Mouse (Mus musculus): ENCODE results near the gene Mrtfb. TPM values are rescaled to one million over a fixed set of nuclear protein-coding genes. Genes with fewer than 3 reads are reported as not detected.

Mrtfb gene
- 100 to 1,000 TPM; 144 to 175 (median 158) TPM for total RNA-seq (2022)

GRCm38 (mm10) chr16:13255855-13256635 is at the start of gene Mrtfb:
Gene Mrtfb (plus strand): TSS chr16:13256481.
- peak; percentile 74 to 91 for DNase-seq (ENCODE audit: low spot score in 2 of 2)

- DNase-seq (ENCODE audit: low spot score in 2 of 2): peak in 1 of 2 experiments; percentile 32
Observed at GRCm38 (mm10) chr16:13207649-13208048, 48.6 kb upstream of the Mrtfb start.

GRCm38 (mm10) chr16:13208087-13208486 is 48.2 kb upstream of the Mrtfb start:
- no peak for DNase-seq (ENCODE audit: low spot score in 2 of 2)

- no peak for DNase-seq (ENCODE audit: low spot score in 2 of 2)
Observed at GRCm38 (mm10) chr16:13212781-13213180, 43.5 kb upstream of the Mrtfb start.

GRCm38 (mm10) chr16:13216116-13216952 is 39.9 kb upstream of the Mrtfb start:
- no peak for DNase-seq (ENCODE audit: low spot score in 2 of 2)

GRCm38 (mm10) chr16:13217951-13218350 is 38.3 kb upstream of the Mrtfb start:
- no peak for DNase-seq (ENCODE audit: low spot score in 2 of 2)

GRCm38 (mm10) chr16:13221475-13221874 is 34.8 kb upstream of the Mrtfb start:
- no peak for DNase-seq (ENCODE audit: low spot score in 2 of 2)

- no peak for DNase-seq (ENCODE audit: low spot score in 2 of 2)
Observed at GRCm38 (mm10) chr16:13232043-13232442, 24.2 kb upstream of the Mrtfb start.

- DNase-seq (ENCODE audit: low spot score in 2 of 2): no peak
Observed at GRCm38 (mm10) chr16:13232912-13233802, 23.1 kb upstream of the Mrtfb start.

- DNase-seq (ENCODE audit: low spot score in 2 of 2): no peak
Observed at GRCm38 (mm10) chr16:13239039-13239438, 17.2 kb upstream of the Mrtfb start.

- DNase-seq (ENCODE audit: low spot score in 2 of 2): no peak
Observed at GRCm38 (mm10) chr16:13239544-13239943, 16.7 kb upstream of the Mrtfb start.

GRCm38 (mm10) chr16:13240326-13240725 is 16.0 kb upstream of the Mrtfb start:
- no peak for DNase-seq (ENCODE audit: low spot score in 2 of 2)

GRCm38 (mm10) chr16:13245658-13246057 is 10.6 kb upstream of the Mrtfb start:
- DNase-seq (ENCODE audit: low spot score in 2 of 2): no peak

GRCm38 (mm10) chr16:13246855-13247254 is 9.4 kb upstream of the Mrtfb start:
- no peak for DNase-seq (ENCODE audit: low spot score in 2 of 2)

- no peak for DNase-seq (ENCODE audit: low spot score in 2 of 2)
Observed at GRCm38 (mm10) chr16:13250061-13250460, 6.2 kb upstream of the Mrtfb start.

GRCm38 (mm10) chr16:13256667-13257527 is 616 bp downstream of the Mrtfb start:
- DNase-seq (ENCODE audit: low spot score in 2 of 2): peak in 1 of 2 experiments; percentile 14

- no peak for DNase-seq (ENCODE audit: low spot score in 2 of 2)
Observed at GRCm38 (mm10) chr16:13257528-13257835, 1.2 kb downstream of the Mrtfb start.

- no peak for DNase-seq (ENCODE audit: low spot score in 2 of 2)
Observed at GRCm38 (mm10) chr16:13259026-13259425, 2.7 kb downstream of the Mrtfb start.

GRCm38 (mm10) chr16:13266312-13266711 is 10.0 kb downstream of the Mrtfb start:
- no peak for DNase-seq (ENCODE audit: low spot score in 2 of 2)

- no peak for DNase-seq (ENCODE audit: low spot score in 2 of 2)
Observed at GRCm38 (mm10) chr16:13267350-13267904, 11.1 kb downstream of the Mrtfb start.

Measured in layer of hippocampus, adult 8-10 months (tissue).